Mouse (Mus musculus): ENCODE results near the gene Ap3m1.

DNA sequence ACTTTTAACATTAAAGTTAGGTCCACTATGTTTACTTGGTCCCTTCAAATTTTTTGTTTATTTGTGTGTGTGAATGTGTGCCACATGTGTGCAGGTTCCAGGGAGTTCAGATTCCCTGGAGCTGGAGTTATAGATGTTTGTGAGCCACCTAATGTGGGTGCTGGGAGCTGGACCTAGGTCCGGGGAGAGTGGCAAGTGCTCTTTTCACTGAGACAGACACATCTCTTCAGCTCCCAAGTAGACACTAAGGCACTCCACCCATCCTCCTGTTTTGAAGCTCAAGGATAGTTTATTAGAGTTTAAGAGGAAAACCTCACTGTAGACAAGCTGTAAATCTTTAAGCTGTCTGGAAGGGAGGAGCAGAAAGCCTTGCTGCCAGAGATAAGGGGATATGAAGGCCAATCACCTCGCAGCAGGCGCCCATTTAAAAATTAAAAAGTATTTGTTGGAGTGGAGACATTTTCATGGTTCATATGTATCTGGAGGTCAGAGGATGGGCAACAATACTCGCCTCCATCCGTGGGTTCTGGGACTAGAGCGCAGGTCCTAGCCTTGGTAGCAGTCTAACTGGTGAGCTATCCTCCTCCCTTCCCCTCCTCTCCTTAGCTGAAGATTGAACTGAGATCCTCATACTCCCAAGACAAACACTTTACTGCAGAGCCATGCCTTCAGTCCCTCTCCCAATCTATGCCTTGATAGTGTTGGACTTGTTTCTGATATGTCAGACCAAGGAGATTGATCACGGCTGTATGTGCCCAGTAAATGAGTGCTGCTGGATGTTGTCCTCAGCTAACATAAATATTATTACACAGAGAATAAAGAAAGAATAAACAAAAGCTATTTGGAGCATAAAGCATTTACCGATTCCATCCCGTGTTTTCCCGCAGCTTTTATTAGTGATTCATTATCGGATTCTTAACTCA lies 22.4 kb upstream of the Ap3m1 start:
- TF ChIP-seq GATA1 (IDR thresholded peaks at IDR 0.05; ENCODE audit: low read length): peak; percentile 84
- TF ChIP-seq TAL1 (IDR thresholded peaks at IDR 0.05; ENCODE audit: low read length): peak; percentile 64; the same call in 2 of the 3 replicates

All from erythroblast, embryonic 14.5 days (primary cell).